Mouse (Mus musculus) T-helper 1 cell (primary cell): ENCODE results near the gene Nop9.
"Not testable (repeated sequence)": the region's sequence is repeated elsewhere in the genome, so short reads cannot be mapped to it uniquely, and the experiment has no call there.

Source experiments
- in situ Hi-C: fragments of 300-600 bp; cut with MboI, MseI; formaldehyde crosslinking; loops from one replicate; pipeline ENCODE4 v1.15.1; 2025; ENCODE audit warnings: high pct_unique_total_duplicates

Gene Nop9

GRCm38 (mm10) chr14:55726261-55726660, 19.2 kb upstream of the Nop9 start:
- in situ Hi-C loops, result no loop called here

DNA sequence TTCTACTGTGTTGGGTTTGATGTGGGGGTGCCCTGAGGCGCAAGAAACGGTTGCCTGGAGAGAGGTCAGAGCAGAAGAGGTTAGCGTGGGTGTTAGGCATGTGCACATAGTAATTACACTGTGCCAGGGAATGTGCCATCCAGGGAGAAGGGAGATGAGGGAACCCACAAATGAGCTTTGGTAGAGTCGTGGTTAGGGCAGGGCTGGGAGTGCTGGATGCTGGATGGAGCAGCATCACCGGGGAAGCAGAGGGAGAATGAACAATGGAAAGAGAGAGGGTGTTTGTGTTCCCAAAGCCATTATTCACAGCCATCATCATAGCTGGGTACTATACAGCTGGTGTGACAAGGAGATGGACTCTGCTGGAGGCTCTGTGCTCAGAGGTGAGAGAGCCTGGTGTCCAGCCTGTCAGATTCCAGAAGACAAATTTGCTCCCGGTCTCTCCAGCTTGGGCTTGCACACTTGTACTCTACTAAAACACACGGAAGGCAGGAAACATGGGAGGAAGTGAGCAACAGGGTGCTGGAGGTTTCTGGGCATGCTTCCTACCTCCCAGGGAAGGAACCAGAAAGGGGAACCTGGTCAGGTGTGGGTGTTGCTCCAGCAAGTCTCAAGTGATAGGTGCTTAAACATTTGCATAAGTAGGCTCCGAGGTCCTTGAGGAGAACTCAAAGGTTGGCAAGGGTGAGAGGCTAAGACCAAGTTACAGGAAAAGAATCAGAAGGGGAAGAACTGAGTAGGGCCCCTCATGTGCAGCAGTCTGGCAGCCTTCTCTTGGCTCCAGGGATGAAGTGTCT, 17.4 kb upstream of the Nop9 start:
- in situ Hi-C loops, result no loop called here

- in situ Hi-C loops, result no loop called here
These were observed 15.4 kb upstream of the Nop9 start for GRCm38 (mm10) chr14:55730116-55730515.

DNA sequence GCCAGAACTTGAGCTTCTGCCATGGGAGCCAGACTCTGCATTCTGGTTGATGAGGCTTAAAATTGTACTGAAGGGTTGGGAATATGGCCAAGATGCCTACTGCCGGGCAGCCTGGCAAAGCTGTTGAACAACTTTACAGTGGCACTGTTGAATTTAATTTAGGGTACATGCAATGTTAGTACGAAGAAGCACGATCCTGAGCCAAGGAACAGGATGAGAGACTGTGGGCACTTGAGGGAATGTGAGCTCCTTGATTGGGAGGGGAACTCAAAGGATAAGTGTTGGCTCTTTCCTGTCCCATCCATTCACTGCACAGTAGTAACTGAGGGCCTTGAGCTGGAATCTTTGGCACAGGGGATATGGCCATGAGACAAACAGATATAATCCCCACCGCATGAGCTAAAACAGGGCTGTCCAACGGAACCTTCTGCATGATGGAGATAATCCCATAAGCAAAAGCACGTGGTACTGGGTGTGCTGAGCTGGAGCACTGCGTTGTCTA, 14.9 kb upstream of the Nop9 start:
- in situ Hi-C loops, result no loop called here

GRCm38 (mm10) chr14:55733889-55734288, 11.6 kb upstream of the Nop9 start:
- in situ Hi-C loops, result no loop called here

GRCm38 (mm10) chr14:55734869-55735268, 10.6 kb upstream of the Nop9 start:
- in situ Hi-C loops, result no loop called here

DNA sequence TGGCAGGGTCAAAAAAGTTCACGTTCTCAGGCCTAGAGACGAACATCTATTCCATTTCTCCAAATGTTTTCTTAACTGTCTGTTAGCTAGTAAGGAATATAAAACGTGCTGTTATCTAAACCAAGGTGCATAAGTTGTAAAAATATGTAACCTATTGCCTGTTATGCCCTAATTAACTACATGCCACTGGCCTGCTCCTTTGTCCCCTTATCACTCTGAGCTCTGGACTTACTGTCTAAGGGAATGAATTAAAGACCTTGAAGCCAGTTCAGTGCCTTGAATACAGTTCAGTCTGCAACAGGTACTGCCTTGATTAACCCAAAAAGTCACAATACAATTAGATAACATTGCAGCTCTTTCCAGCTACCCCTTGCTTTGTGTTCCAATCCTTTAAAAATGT, 10.2 kb upstream of the Nop9 start:
- in situ Hi-C loops, result no loop called here

DNA sequence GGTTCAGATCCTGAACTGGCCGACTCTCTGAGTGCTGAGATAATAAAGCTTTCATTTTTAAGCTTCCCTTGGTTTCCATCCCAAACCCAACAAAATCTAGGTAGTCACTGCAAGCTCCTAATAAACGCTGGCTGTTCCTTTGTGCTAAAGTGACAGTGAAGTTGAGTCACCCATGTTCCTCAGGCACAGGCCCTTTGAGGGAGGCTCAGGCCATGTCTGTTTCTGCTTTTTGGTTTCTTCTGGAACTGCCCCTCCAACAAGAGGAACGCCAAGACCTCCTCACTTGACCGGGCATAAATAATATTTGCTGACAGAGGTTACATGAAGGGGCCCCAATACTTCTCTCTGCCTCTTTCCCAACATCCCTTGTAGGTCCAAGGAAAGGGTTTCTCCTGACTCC, 9.7 kb upstream of the Nop9 start:
- in situ Hi-C loops, result no loop called here

- in situ Hi-C loops, result no loop called here
These were observed 8.3 kb upstream of the Nop9 start for GRCm38 (mm10) chr14:55737086-55737687.

- in situ Hi-C loops, result loop anchor here (5.0 kb wide), 1 partner anchor 61 kb away; the partner anchor contains the start of gene Tinf2
These were observed 1.8 kb upstream of the Nop9 start for GRCm38 (mm10) chr14:55743711-55744110.

DNA sequence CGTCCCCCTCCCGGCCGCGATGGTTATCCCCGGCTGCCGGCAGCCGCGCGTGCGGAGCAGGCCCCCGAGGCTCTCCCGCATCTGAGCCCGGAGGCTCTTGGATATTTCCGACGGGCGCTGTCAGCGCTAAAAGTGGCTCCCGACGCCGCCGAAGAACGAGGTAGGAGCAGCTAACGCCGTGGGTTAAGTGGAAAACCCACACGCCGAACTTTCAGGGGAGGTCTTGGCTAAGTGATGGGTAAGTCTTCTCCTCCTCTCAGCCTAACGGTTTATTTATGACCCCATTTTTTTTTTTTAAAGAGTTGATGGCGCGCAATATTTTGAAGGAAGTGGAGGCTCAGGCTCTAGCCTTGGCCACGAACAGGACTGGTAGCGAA, 356 bp downstream of the Nop9 start:
- in situ Hi-C loops, result no loop called here

- in situ Hi-C loops, result no loop called here
These were observed 1.8 kb downstream of the Nop9 start for GRCm38 (mm10) chr14:55747051-55747847.

GRCm38 (mm10) chr14:55757566-55757965, 12.1 kb downstream of the Nop9 start:
- in situ Hi-C loops, result no loop called here

DNA sequence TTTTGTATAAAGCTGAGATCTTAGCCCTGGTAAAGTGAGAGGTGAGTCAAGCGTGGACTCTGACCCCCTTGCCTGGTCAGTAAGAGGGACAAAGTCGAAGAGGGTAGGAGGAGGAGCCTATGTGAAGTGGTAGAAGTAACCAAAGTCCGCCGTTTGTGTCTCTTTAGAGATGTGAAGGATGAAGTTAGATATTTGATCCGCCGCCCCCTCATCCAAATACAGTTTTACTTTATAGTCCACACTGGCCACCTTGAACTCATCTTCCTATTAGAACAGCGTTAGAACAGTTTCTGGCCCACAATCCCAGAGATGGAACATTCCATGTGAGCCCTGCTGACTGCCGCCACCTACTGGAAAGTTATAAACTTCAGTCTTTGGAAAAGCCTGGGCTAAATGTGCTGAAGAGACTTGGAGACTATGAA, 12.9 kb downstream of the Nop9 start, which contains the start of gene Cideb:
Gene Cideb (minus strand): TSS at position 96 of the 422 bp plus-strand sequence.
- in situ Hi-C loops, result no loop called here

DNA sequence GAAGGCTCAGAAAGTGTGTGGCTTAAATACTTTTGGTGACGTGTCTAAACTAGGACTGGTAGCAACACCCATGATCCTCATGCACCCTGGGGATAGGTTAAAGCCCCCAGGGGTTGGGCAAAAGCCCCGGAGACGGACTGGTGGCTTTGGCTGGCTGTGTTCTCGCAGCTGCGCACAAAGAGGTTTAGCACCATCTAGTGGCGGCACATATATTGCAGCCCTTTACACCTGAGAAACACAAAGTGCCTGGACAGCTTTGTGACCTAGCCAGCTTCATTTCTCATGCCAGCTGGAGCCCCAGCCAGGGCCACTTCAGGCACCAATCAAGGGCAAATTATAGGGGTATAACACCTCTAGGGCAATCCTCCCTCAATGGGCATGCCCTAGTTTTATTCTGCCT, 14.7 kb downstream of the Nop9 start:
- in situ Hi-C loops, result not testable (repeated sequence)

DNA sequence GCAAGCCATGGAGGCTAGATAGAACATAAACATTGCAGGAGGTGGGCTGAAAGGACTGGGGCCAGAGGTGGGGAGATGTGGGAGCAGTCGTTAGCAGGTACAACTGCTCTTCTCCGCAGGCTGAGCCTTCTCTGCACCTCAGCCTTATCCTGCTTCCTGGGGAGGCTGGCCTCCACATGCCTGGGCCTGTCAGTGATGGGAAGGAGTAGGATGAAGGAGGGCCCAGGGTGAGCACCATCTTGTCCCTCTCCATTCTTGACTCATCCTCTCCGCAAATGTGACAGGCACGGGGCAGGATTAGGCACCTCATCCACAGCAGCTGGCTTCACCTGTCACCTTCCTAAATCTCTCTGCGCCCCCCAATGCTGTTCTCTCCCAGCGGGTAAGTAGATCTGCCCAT, 15.7 kb downstream of the Nop9 start, which contains the start of gene Ltb4r2:
Gene Ltb4r2 (plus strand): TSS at position 266 of the 400 bp plus-strand sequence.
- in situ Hi-C loops, result no loop called here

DNA sequence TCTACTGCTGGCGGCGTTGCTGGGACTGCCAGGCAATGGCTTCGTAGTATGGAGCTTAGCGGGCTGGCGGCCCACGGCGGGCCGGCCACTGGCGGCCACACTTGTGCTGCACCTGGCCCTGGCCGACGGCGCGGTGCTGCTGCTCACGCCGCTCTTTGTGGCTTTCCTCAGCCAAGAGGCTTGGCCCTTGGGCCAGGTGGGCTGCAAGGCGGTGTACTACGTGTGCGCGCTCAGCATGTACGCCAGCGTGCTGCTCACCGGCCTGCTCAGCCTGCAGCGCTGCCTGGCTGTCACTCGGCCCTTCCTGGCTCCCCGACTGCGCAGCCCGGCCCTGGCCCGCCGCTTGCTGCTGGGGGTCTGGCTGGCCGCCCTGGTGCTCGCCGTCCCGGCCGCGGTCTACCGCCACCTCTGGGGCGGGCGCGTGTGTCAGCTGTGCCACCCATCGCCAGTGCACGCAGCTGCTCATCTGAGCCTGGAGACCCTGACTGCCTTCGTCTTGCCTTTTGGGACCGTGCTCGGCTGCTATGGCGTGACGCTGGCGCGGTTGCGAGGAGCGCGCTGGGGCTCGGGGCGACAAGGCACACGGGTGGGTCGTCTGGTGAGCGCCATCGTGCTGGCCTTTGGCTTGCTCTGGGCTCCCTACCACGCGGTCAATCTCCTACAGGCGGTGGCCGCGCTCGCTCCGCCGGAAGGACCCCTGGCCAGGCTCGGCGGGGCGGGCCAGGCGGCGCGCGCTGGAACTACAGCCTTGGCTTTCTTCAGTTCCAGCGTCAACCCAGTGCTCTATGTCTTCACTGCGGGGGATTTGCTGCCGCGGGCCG, 16.7 kb downstream of the Nop9 start:
- in situ Hi-C loops, result no loop called here

DNA sequence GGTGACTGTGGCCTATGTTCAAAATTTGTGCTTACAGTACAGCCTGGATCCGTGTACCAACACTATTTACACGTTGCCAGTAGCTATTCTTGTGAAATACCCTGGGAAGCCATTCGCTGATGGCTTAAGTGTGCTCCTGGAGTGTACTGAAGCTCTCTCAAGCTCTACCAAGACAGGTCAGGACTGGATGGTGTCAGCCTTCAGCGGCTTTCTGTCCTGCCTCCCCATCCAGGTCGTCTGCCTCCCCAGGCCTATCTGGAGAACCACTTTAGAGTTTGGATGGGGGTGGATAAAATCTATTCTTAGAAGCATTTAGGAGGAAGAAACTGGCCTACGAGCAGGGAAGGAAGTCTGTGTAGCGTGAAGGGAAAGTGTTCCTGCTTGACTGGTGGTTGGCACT, 17.7 kb downstream of the Nop9 start:
- in situ Hi-C loops, result no loop called here

- in situ Hi-C loops, result no loop called here
These were observed 20.2 kb downstream of the Nop9 start, which contains the start of gene Ltb4r1 for GRCm38 (mm10) chr14:55765696-55766095. Gene Ltb4r1 (plus strand): TSS chr14:55765962.

GRCm38 (mm10) chr14:55767519-55768414, 22.3 kb downstream of the Nop9 start:
- in situ Hi-C loops, result no loop called here
